Mouse (Mus musculus) c-Kit-positive CD71-positive TER-119-negative erythroid progenitor cells, embryonic 14.5 days (primary cell): ENCODE measurements around the gene Usp32.
"Not testable (repeated sequence)": the region's sequence is repeated elsewhere in the genome, so short reads cannot be mapped to it uniquely, and the experiment has no call there.

Source experiments
- DNase-seq: peaks from one replicate; pipeline ENCODE4 v3.0.0-alpha.2; 2013; ENCODE audit warnings: low read depth

The Usp32 gene

GRCm38 (mm10) chr11:85139581-85140540 lies at the start of gene Usp32:
Gene Usp32, minus strand, starts transcription at chr11:85140161.
- DNase-seq: peak; percentile 95

- DNase-seq: peak; percentile 22
Observed at GRCm38 (mm10) chr11:85189110-85189509, 49.1 kb upstream of the Usp32 start.

- DNase-seq: no peak
Observed at GRCm38 (mm10) chr11:85184839-85185238, 44.9 kb upstream of the Usp32 start.

GRCm38 (mm10) chr11:85184082-85184481 lies 44.1 kb upstream of the Usp32 start:
- peak; percentile 75 for DNase-seq

- DNase-seq: no peak
Observed at GRCm38 (mm10) chr11:85183284-85183779, 43.4 kb upstream of the Usp32 start.

GRCm38 (mm10) chr11:85182617-85183283 lies 42.8 kb upstream of the Usp32 start:
- peak; percentile 65 for DNase-seq

GRCm38 (mm10) chr11:85178413-85178812 lies 38.5 kb upstream of the Usp32 start:
- DNase-seq: no peak

- DNase-seq: no peak
Observed at GRCm38 (mm10) chr11:85177761-85178160, 37.8 kb upstream of the Usp32 start.

- DNase-seq: no peak
Observed at GRCm38 (mm10) chr11:85175941-85176340, 36.0 kb upstream of the Usp32 start.

GRCm38 (mm10) chr11:85170833-85171232 lies 30.9 kb upstream of the Usp32 start:
- DNase-seq: no peak

- DNase-seq: peak; percentile 93
Observed at GRCm38 (mm10) chr11:85170058-85170740, 30.2 kb upstream of the Usp32 start, which contains the start of gene 1700125H20Rik. Gene 1700125H20Rik, plus strand, starts transcription at chr11:85170404.

- no peak for DNase-seq
Observed at GRCm38 (mm10) chr11:85167503-85167902, 27.5 kb upstream of the Usp32 start.

- no peak for DNase-seq
Observed at GRCm38 (mm10) chr11:85164371-85164770, 24.4 kb upstream of the Usp32 start.

- DNase-seq: not testable (repeated sequence)
Observed at GRCm38 (mm10) chr11:85163014-85163413, 23.1 kb upstream of the Usp32 start.

GRCm38 (mm10) chr11:85157301-85157700 lies 17.3 kb upstream of the Usp32 start:
- no peak for DNase-seq

GRCm38 (mm10) chr11:85152256-85152930 lies 12.4 kb upstream of the Usp32 start:
- DNase-seq: no peak

- peak; percentile 35 for DNase-seq
Observed at GRCm38 (mm10) chr11:85138776-85139474, 1.0 kb downstream of the Usp32 start.

GRCm38 (mm10) chr11:85131542-85131941 lies 8.4 kb downstream of the Usp32 start:
- DNase-seq: no peak

GRCm38 (mm10) chr11:85128883-85129282 lies 11.1 kb downstream of the Usp32 start:
- no peak for DNase-seq

GRCm38 (mm10) chr11:85126257-85127102 lies 13.5 kb downstream of the Usp32 start:
- no peak for DNase-seq
